Mouse (Mus musculus): ENCODE results near the gene Glud1.

Glud1 gene

GRCm38 (mm10) chr14:34378560-34379331, 68.2 kb downstream of the Glud1 start:
- ATAC-seq (ENCODE audit: low TSS enrichment), result no peak

DNA sequence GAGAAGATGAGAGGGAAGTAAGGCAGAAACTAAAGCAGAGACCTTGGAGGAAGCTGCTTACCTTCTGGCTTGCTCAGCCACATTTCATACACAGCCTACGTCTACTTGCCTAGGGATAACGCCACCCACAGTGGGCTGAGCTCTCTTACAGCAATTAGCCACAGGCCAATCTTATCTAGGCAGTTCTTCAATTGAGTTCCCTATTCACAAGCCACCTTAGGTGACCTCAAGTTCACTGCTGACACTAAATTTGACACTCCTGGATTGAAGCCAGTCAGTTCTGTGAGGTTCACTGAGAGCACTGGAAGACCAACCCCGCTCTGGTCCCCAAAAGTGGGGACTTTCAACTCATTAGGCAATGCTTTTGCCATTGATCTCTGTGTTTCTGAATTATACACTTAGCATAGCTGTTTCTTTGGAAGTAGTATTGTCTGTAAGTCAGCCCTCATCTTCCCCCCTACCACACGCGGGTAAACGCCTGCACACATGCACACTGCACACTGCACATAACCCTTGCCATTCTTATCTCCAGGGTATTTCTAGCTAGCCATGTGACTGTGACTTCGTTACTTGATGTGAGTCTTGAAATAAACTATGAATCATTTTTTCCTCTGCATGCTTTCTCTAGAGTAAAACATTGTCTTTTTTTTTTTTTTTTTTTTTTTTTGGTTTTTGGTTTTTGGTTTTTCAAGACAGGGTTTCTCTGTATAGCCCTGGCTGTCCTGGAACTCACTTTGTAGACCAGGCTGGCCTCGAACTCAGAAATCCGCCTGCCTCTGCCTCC, 72.6 kb downstream of the Glud1 start:
- no peak for ATAC-seq (ENCODE audit: low TSS enrichment)

GRCm38 (mm10) chr14:34393295-34393694, 82.8 kb downstream of the Glud1 start:
- ATAC-seq (ENCODE audit: low TSS enrichment), result no peak
